Mouse (Mus musculus) ES-E14 (cell line): ENCODE measurements around the gene Dync1i1. TPM values are rescaled to one million over a fixed set of nuclear protein-coding genes. Genes with fewer than 3 reads are reported as not detected.
A peak's percentile ranks its signal among the peaks of the same experiment; 100 is the strongest.

ENCODE experiments used
- DNase-seq: peaks from one replicate; pipeline ENCODE4 v3.0.0-alpha.2; 2013; ENCODE audit warnings: low read depth, low spot score
- H3K27ac ChIP-seq: 2 replicates; pipeline ENCODE4 v1.5.1; 2012; ENCODE audit warnings: low read depth, mild to moderate bottlenecking, low read length, moderate library complexity, mixed read lengths; ENCODE audit not compliant: poor library complexity, insufficient read depth, severe bottlenecking
- H3K36me3 ChIP-seq: 2 replicates; pipeline ENCODE4 v1.6.1; 2012; ENCODE audit warnings: mild to moderate bottlenecking, low read length, moderate library complexity, mixed read lengths; ENCODE audit not compliant: control insufficient read depth, poor library complexity, insufficient read depth, severe bottlenecking
- H3K4me1 ChIP-seq, 2 experiments: fragments of 150-350 bp in 1 of 2; sonication (generic) in 1 of 2; 2 replicates each; pipeline ENCODE4 v1.6.1; 2012; ENCODE audit warnings: low read length in 2 of 2, mild to moderate bottlenecking in 1 of 2, mixed read lengths in 1 of 2; ENCODE audit not compliant: control insufficient read depth in 2 of 2, insufficient read depth in 2 of 2, poor library complexity in 1 of 2
- H3K4me3 ChIP-seq, 2 experiments: fragments of 150-350 bp in 1 of 2; sonication (generic) in 1 of 2; 2 replicates each; pipeline ENCODE4 v1.5.1; 2012; ENCODE audit warnings: low read length in 2 of 2, low read depth in 1 of 2, mild to moderate bottlenecking in 1 of 2, mixed read lengths in 1 of 2; ENCODE audit not compliant: insufficient read depth in 1 of 2, poor library complexity in 1 of 2, severe bottlenecking in 1 of 2
- H3K9ac ChIP-seq: 2 replicates; pipeline ENCODE4 v1.6.1; 2012; ENCODE audit warnings: low read depth, mild to moderate bottlenecking, low read length, mixed read lengths; ENCODE audit not compliant: poor library complexity, insufficient read depth, severe bottlenecking
- H3K9me3 ChIP-seq: fragments of 150-350 bp; sonication (generic); 2 replicates; pipeline ENCODE4 v1.6.1; 2012; ENCODE audit warnings: low read depth, mild to moderate bottlenecking, low read length; ENCODE audit not compliant: control insufficient read depth, insufficient read depth
- CHD2 ChIP-seq: IDR thresholded peaks from 2 replicates; pipeline ENCODE4 v1.6.1; 2014; ENCODE audit warnings: mild to moderate bottlenecking, low read depth, low read length, inconsistent platforms
- HCFC1 ChIP-seq: IDR thresholded peaks from 2 replicates; pipeline ENCODE4 v1.6.1; 2012; ENCODE audit warnings: low read length, inconsistent platforms, borderline replicate concordance; ENCODE audit not compliant: insufficient read depth
- MAFK ChIP-seq: IDR thresholded peaks from 2 replicates; pipeline ENCODE4 v1.6.1; 2014; ENCODE audit warnings: mild to moderate bottlenecking, low read depth, low read length, inconsistent platforms; ENCODE audit not compliant: insufficient read depth
- ZC3H11A ChIP-seq: IDR thresholded peaks from 2 replicates; pipeline ENCODE4 v1.6.1; 2012; ENCODE audit warnings: low read depth, mild to moderate bottlenecking, inconsistent platforms, low read length, borderline replicate concordance
- ZNF384 ChIP-seq: IDR thresholded peaks from 2 replicates; pipeline ENCODE4 v1.6.1; 2012; ENCODE audit warnings: low read depth, low read length, inconsistent platforms
- in situ Hi-C, 2 experiments: fragments of 600-800 bp; cut with MboI; formaldehyde crosslinking; loops; one replicate each; pipeline ENCODE4 v1.15.1; 2025; ENCODE audit warnings: low sequenced_read_pairs in 2 of 2, inconsistent platforms in 1 of 2; ENCODE audit not compliant: unreplicated experiment in 2 of 2
- total RNA-seq: library from RNA; depleted of rRNA; stranded (reverse); fragments of 300-350 nt; gene quantifications from 2 replicates; pipeline ENCODE4 v1.2.3, GENCODE M21; 2012; rRNA removed

The Dync1i1 gene
- total RNA-seq, 1 experiment, result 0.71 TPM

DNA sequence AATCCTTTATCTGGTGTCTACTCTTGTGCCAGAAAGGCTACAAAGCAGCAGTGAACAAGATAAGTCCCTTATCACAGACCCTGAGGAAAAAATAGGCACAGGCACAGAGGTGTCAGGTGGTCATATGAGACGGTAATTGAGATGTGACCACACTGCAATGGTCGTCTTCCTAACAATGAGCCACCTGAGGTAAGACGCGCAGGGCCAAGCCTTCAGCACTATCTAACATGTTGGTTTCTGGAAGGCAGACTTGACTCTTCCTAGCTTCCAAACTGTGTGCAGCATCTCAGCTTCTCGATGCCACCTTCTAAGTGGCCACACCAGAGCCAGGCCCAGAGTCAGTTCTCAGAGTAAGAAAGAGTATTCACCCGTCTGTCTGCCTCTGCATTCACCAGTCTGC lies 341.8 kb downstream of the Dync1i1 start:
- H3K4me3 ChIP-seq, result no peak overlapping the region
- peaks cover 0 to 4% of the 10 kb centered on the region in 2 experiments; a peak in 2 of 4 replicates for H3K4me1 ChIP-seq
- no peak for DNase-seq
- no peaks in the 10 kb centered on the region for H3K9me3 ChIP-seq
- no peak overlapping the region for H3K27ac ChIP-seq
- peaks cover 5% of the 10 kb centered on the region for H3K36me3 ChIP-seq
- in situ Hi-C loops, result no loop called here
- TF ChIP-seq MAFK, result no peak
- H3K9ac ChIP-seq, result no peak overlapping the region

DNA sequence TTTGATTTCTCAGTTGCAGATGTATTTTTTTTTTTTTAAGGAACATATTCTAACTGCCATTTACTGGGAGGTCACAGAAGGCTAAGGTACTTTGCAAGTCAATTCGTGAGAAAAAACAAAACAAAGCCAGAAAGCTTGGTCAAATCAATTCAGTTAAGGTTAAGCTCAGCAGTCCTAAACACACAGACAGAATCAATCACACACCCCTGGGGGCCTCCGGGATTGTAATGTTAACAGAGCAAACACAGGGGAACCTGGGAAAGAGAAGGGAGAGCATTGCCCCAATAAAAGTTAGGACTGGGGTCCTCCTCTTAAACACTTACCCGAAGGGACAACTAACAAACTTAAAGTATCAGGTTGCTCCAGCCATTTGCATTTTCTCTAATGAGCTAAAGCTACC lies 344.6 kb downstream of the Dync1i1 start:
- H3K4me1 ChIP-seq, result peaks cover 0 to 4% of the 10 kb centered on the region in 2 experiments; a peak in 2 of 4 replicates
- no peak overlapping the region for H3K4me3 ChIP-seq
- peaks cover 2% of the 10 kb centered on the region for H3K36me3 ChIP-seq
- no peak for DNase-seq
- in situ Hi-C loops, result no loop called here
- no peak overlapping the region for H3K27ac ChIP-seq
- TF ChIP-seq ZNF384 (0 out of 2 replicates have a peak, but pooled peaks have one; percentile 42), HCFC1 (no peak), CHD2 (no peak)
- H3K9ac ChIP-seq, result no peak overlapping the region
- no peaks in the 10 kb centered on the region for H3K9me3 ChIP-seq

DNA sequence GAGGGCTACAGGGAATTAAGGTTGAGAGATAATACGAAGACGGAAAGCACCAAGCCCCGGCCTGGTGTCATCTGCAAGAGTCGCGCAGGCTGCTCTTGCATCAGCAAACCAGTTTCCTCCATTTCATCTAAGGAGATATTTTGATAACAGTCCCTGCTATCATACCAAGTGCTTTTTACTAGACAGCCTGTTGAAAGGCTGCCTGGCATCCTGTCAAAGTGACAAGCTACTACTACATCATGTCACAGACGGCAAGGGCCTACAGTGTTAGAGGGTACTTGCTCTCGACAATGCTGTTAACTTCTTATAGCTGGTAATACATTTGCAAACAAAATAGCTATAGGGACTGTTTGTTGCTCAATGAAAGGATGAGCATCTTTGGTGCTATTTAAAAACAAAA lies 345.6 kb downstream of the Dync1i1 start:
- Histone ChIP-seq H3K9ac (no peak overlapping the region), H3K4me3 (no peak overlapping the region), H3K9me3 (no peaks in the 10 kb centered on the region), H3K27ac (no peak overlapping the region), H3K4me1 (peaks cover 0 to 4% of the 10 kb centered on the region in 2 experiments; a peak in 2 of 4 replicates), H3K36me3 (peaks cover 2% of the 10 kb centered on the region)
- no peak for DNase-seq
- in situ Hi-C loops, result no loop called here
- TF ChIP-seq ZC3H11A (no peak), MAFK (no peak), ZNF384 (no peak), HCFC1 (no peak)

DNA sequence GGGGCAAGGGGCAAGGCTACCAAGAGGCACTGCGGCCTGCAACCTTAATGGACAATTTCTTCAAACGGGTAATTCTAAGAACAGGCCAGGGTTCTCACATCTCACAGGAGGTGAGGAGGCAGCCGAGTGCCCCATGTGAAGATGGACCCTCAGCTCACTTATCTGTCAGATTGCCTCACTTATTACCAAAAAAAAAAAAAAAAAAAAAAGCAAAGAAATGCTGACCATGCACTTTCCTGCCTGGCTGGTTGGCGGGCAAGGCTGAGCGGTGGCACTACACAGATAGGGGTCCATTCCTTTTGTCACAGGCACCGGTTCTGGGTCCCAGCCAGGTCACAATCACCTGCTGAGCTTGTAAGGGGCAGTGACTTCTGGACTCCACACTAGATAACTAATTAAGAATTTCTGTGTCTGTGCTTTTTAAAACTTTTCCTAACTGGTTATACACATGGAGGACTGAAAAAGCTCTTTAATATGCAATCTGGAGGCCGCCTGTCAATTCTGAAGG lies 350.6 kb downstream of the Dync1i1 start:
- H3K4me1 ChIP-seq, result no peaks in the 10 kb centered on the region
- no peaks in the 10 kb centered on the region for H3K9me3 ChIP-seq
- peaks cover 2% of the 10 kb centered on the region for H3K36me3 ChIP-seq
- DNase-seq, result no peak
- no peak overlapping the region for H3K27ac ChIP-seq
- H3K4me3 ChIP-seq, result no peak overlapping the region
- TF ChIP-seq CHD2, result no peak
- TF ChIP-seq MAFK, result peak; percentile 89
- TF ChIP-seq HCFC1, result no peak
- in situ Hi-C loops, result no loop called here
- no peak overlapping the region for H3K9ac ChIP-seq

DNA sequence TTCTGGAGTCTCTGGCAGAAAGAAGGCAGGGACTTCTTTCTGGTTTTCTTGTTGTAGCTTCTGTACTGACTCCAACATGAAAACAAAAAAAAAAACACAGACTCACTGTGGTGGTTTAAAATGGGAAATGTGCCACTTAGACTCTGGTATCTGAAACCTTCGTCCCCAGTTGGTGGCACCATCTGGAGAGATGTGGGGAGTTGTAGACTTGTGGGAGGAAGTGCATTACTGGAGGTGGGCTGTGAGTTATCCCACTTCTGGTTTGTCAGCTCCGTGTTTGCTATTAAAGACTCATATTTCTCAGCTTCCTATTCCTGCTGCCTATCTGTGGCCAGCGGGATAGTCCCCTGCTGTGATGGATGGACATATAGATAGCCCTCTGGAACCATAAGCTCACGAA lies 351.8 kb downstream of the Dync1i1 start:
- no peak for DNase-seq
- H3K36me3 ChIP-seq, result no peaks in the 10 kb centered on the region; the same call in none of the 2 replicates
- no peak overlapping the region for H3K4me3 ChIP-seq
- no peak overlapping the region for H3K9ac ChIP-seq
- no peak for TF ChIP-seq HCFC1
- no peak for TF ChIP-seq ZC3H11A
- no peak for TF ChIP-seq CHD2
- no peak for TF ChIP-seq ZNF384
- no peak for TF ChIP-seq MAFK
- in situ Hi-C loops, result no loop called here
- no peaks in the 10 kb centered on the region for H3K9me3 ChIP-seq
- H3K27ac ChIP-seq, result no peak overlapping the region
- no peaks in the 10 kb centered on the region for H3K4me1 ChIP-seq

Other genes starting within 250 kb of the Dync1i1 start
- gene Pdk4, start 229.3 kb upstream of the Dync1i1 start, total RNA-seq, result 1.9 and 4.0 TPM in 2 replicates